Comparison of ENCODE assay signal across 20 mouse cellular contexts in the genomic region with DNA sequence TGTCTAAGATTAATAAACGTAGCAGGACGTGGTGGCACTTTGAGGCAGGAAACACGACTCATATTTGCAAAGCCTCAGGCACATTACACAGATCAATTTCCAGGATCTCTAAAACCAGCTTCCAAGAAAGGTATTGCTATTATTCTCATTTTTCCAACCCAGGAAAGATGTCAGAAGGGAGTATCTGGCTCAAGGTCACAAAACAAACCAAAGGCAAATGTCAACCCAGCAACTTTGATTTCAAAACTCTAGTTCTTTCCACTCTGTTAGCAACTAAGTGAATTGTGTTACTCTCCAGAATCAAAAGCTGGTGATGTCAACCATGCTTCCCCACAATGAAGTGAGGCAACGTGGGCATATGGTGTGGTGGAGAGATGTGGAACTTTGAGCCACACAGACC.
"Had no signal": no experiment of that assay in that cellular context is flagged by ENCODE, and none has a peak within 500 bp of the region (broad histone marks: within the 10 kb centered on the region; RNA-seq: fewer than 3 reads in every experiment).

No protein-coding gene starts in this region.

- ATAC-seq: midbrain, embryonic 16.5 days had no signal

- H3K27ac ChIP-seq: limb, embryonic 10.5 days; limb, embryonic 13.5 days; liver, embryonic 15.5 days; midbrain, embryonic 12.5 days; neural tube, embryonic 13.5 days; stomach, embryonic 15.5 days had no signal

- DNase-seq: kidney, adult 18-20 months; kidney, adult 9 months; kidney, postnatal 14 days; kidney, postnatal 4 days; lung, adult 2 months; lung, postnatal 14 days; lung, postnatal 4 days; retina, postnatal 1 day; right cerebral cortex, postnatal 25 days; spleen, adult 18-20 months; thymus, postnatal 25 days had no signal

- H3K4me2 ChIP-seq: limb, embryonic 13.5 days; liver, embryonic 11.5 days; liver, embryonic 15.5 days; midbrain, embryonic 12.5 days; neural tube, embryonic 13.5 days; stomach, embryonic 15.5 days had no signal

- H3K27me3 ChIP-seq: limb, embryonic 13.5 days; liver, embryonic 15.5 days; midbrain, embryonic 12.5 days; neural tube, embryonic 13.5 days; stomach, embryonic 15.5 days had no signal

- H3K36me3 ChIP-seq: limb, embryonic 10.5 days; midbrain, embryonic 12.5 days; stomach, embryonic 15.5 days had no signal

- H3K9me3 ChIP-seq: limb, embryonic 10.5 days; limb, embryonic 13.5 days; liver, embryonic 15.5 days; midbrain, embryonic 12.5 days; neural tube, embryonic 13.5 days; stomach, embryonic 15.5 days had no signal

- H3K4me3 ChIP-seq: limb, embryonic 10.5 days; limb, embryonic 13.5 days; liver, embryonic 15.5 days; midbrain, embryonic 12.5 days; myocyte; neural tube, embryonic 13.5 days; stomach, embryonic 15.5 days had no signal

- H3K9ac ChIP-seq: limb, embryonic 13.5 days; liver, embryonic 15.5 days; midbrain, embryonic 12.5 days; neural tube, embryonic 13.5 days; stomach, embryonic 15.5 days had no signal
